Mouse (Mus musculus): ENCODE measurements around the gene Fbxl16. TPM values are rescaled to one million over a fixed set of nuclear protein-coding genes. Genes with fewer than 3 reads are reported as not detected.
A peak's percentile ranks its signal among the peaks of the same experiment; 100 is the strongest.

The Fbxl16 gene
- polyA plus RNA-seq, 1 experiment: 4.7 TPM

GRCm38 (mm10) chr17:25867836-25868600, 59.1 kb downstream of the Fbxl16 start:
- Histone ChIP-seq H3K4me3 (ENCODE audit: insufficient read depth, low read length) (peak overlapping the region; percentile 56), H3K27ac (ENCODE audit: insufficient read depth, low read length) (no peak overlapping the region), H3K4me1 (ENCODE audit: control insufficient read depth, insufficient read depth, low read length) (no peaks in the 10 kb centered on the region)
- no peak for TF ChIP-seq POLR2A (IDR thresholded peaks at IDR 0.05; ENCODE audit: low read depth, low read length)

- Histone ChIP-seq H3K4me3 (ENCODE audit: insufficient read depth, low read length) (peak within 1 kb of the TSS; percentile 56), H3K4me1 (ENCODE audit: control insufficient read depth, insufficient read depth, low read length) (no peaks in the 10 kb centered on the region), H3K27ac (ENCODE audit: insufficient read depth, low read length) (no peak within 1 kb of the TSS)
- TF ChIP-seq CTCF (IDR thresholded peaks at IDR 0.05; ENCODE audit: borderline replicate concordance, insufficient read depth, low read length) (no peak), POLR2A (IDR thresholded peaks at IDR 0.05; ENCODE audit: low read depth, low read length) (peak; percentile 51)
Observed at GRCm38 (mm10) chr17:25868601-25869191, 59.8 kb downstream of the Fbxl16 start, which contains the start of gene Mcrip2. TSS of gene Mcrip2 (minus strand) at chr17:25868764.

GRCm38 (mm10) chr17:25869498-25869897, 60.6 kb downstream of the Fbxl16 start:
- H3K4me1 ChIP-seq (ENCODE audit: control insufficient read depth, insufficient read depth, low read length): 0 out of 2 replicates have a peak, but pooled peaks cover 3% of the 10 kb centered on the region

GRCm38 (mm10) chr17:25869954-25870353, 61.1 kb downstream of the Fbxl16 start:
- Histone ChIP-seq H3K27ac (ENCODE audit: insufficient read depth, low read length) (no peak overlapping the region), H3K4me1 (ENCODE audit: control insufficient read depth, insufficient read depth, low read length) (0 out of 2 replicates have a peak, but pooled peaks cover 3% of the 10 kb centered on the region), H3K4me3 (ENCODE audit: insufficient read depth, low read length) (no peak overlapping the region)
- no peak for TF ChIP-seq CTCF (IDR thresholded peaks at IDR 0.05; ENCODE audit: borderline replicate concordance, insufficient read depth, low read length)

More at GRCm38 (mm10) chr17:25869498-25869897, 60.6 kb downstream of the Fbxl16 start:
- no peak overlapping the region for H3K4me3 ChIP-seq (ENCODE audit: insufficient read depth, low read length)
- TF ChIP-seq POLR2A (IDR thresholded peaks at IDR 0.05; ENCODE audit: low read depth, low read length): no peak
- no peak for TF ChIP-seq CTCF (IDR thresholded peaks at IDR 0.05; ENCODE audit: borderline replicate concordance, insufficient read depth, low read length)
- H3K27ac ChIP-seq (ENCODE audit: insufficient read depth, low read length): no peak overlapping the region

Other genes starting within 250 kb of the Fbxl16 start
- gene Sox8, start 238.4 kb upstream of the Fbxl16 start, polyA plus RNA-seq (2011; ENCODE audit: insufficient read length, low read depth, missing spikeins): 0.27 and 0.28 TPM in 2 replicates
- gene Lmf1, start 230.0 kb upstream of the Fbxl16 start, polyA plus RNA-seq (2011; ENCODE audit: insufficient read length, low read depth, missing spikeins): 15.2 and 19.2 TPM in 2 replicates
- not detected in 2 replicates for gene Gng13, start 91.9 kb upstream of the Fbxl16 start, polyA plus RNA-seq (2011; ENCODE audit: insufficient read length, low read depth, missing spikeins)
- gene Chtf18, start 81.7 kb upstream of the Fbxl16 start, polyA plus RNA-seq (2011; ENCODE audit: insufficient read length, low read depth, missing spikeins): 9.0 and 10.7 TPM in 2 replicates
- 10.0 and 13.0 TPM in 2 replicates for gene Rpusd1, start 81.4 kb upstream of the Fbxl16 start, polyA plus RNA-seq (2011; ENCODE audit: insufficient read length, low read depth, missing spikeins)
- gene Mslnl, start 73.0 kb upstream of the Fbxl16 start, polyA plus RNA-seq (2011; ENCODE audit: insufficient read length, low read depth, missing spikeins): not detected in 2 replicates
- 2.3 and 3.3 TPM in 2 replicates for gene Msln, start 54.7 kb upstream of the Fbxl16 start, polyA plus RNA-seq (2011; ENCODE audit: insufficient read length, low read depth, missing spikeins)
- gene Narfl, start 35.3 kb upstream of the Fbxl16 start, polyA plus RNA-seq (2011; ENCODE audit: insufficient read length, low read depth, missing spikeins): 14.6 and 20.3 TPM in 2 replicates
- 18.1 and 23.8 TPM in 2 replicates for gene Haghl, start 23.4 kb upstream of the Fbxl16 start, polyA plus RNA-seq (2011; ENCODE audit: insufficient read length, low read depth, missing spikeins)
- not detected in 2 replicates for gene Ccdc78, start 22.5 kb upstream of the Fbxl16 start, polyA plus RNA-seq (2011; ENCODE audit: insufficient read length, low read depth, missing spikeins)
- gene Fam173a, start 16.2 kb upstream of the Fbxl16 start, polyA plus RNA-seq (2011; ENCODE audit: insufficient read length, low read depth, missing spikeins): 25.4 and 26.4 TPM in 2 replicates
- gene AC134908.4, start 13.4 kb upstream of the Fbxl16 start, polyA plus RNA-seq (2011; ENCODE audit: insufficient read length, low read depth, missing spikeins): 2.0 TPM in 1 of 2 replicates, not detected in the other
- gene Metrn, start 11.9 kb upstream of the Fbxl16 start, polyA plus RNA-seq (2011; ENCODE audit: insufficient read length, low read depth, missing spikeins): 24.8 and 33.5 TPM in 2 replicates
- gene Wdr24, start 14.5 kb downstream of the Fbxl16 start, polyA plus RNA-seq (2011; ENCODE audit: insufficient read length, low read depth, missing spikeins): 13.0 and 14.5 TPM in 2 replicates
- 24.4 and 27.9 TPM in 2 replicates for gene Jmjd8, start 19.8 kb downstream of the Fbxl16 start, polyA plus RNA-seq (2011; ENCODE audit: insufficient read length, low read depth, missing spikeins)
- gene Stub1, start 24.3 kb downstream of the Fbxl16 start, polyA plus RNA-seq (2011; ENCODE audit: insufficient read length, low read depth, missing spikeins): 115 and 118 TPM in 2 replicates
- 1.8 and 2.1 TPM in 2 replicates for gene Rhbdl1, start 28.2 kb downstream of the Fbxl16 start, polyA plus RNA-seq (2011; ENCODE audit: insufficient read length, low read depth, missing spikeins)
- gene Gm20683, start 32.7 kb downstream of the Fbxl16 start, polyA plus RNA-seq (2011; ENCODE audit: insufficient read length, low read depth, missing spikeins): 0.63 TPM in 1 of 2 replicates, not detected in the other
- 21.0 and 29.7 TPM in 2 replicates for gene Rhot2, start 35.8 kb downstream of the Fbxl16 start, polyA plus RNA-seq (2011; ENCODE audit: insufficient read length, low read depth, missing spikeins)
- 5.9 and 11.4 TPM in 2 replicates for gene Wdr90, start 52.4 kb downstream of the Fbxl16 start, polyA plus RNA-seq (2011; ENCODE audit: insufficient read length, low read depth, missing spikeins)
- gene Mcrip2, start 59.7 kb downstream of the Fbxl16 start, polyA plus RNA-seq (2011; ENCODE audit: insufficient read length, low read depth, missing spikeins): 7.1 and 9.8 TPM in 2 replicates
- gene Mettl26, start 66.0 kb downstream of the Fbxl16 start, polyA plus RNA-seq (2011; ENCODE audit: insufficient read length, low read depth, missing spikeins): 14.4 and 19.7 TPM in 2 replicates
- 0.38 and 0.83 TPM in 2 replicates for gene Wfikkn1, start 71.8 kb downstream of the Fbxl16 start, polyA plus RNA-seq (2011; ENCODE audit: insufficient read length, low read depth, missing spikeins)
- gene Rab40c, start 110.6 kb downstream of the Fbxl16 start, polyA plus RNA-seq (2011; ENCODE audit: insufficient read length, low read depth, missing spikeins): 21.5 and 23.9 TPM in 2 replicates
- gene Pigq, start 135.9 kb downstream of the Fbxl16 start, polyA plus RNA-seq (2011; ENCODE audit: insufficient read length, low read depth, missing spikeins): 47.8 and 48.0 TPM in 2 replicates
- not detected in 2 replicates for gene Nhlrc4, start 135.9 kb downstream of the Fbxl16 start, polyA plus RNA-seq (2011; ENCODE audit: insufficient read length, low read depth, missing spikeins)
- not detected in 2 replicates for gene A930017K11Rik, start 143.5 kb downstream of the Fbxl16 start, polyA plus RNA-seq (2011; ENCODE audit: insufficient read length, low read depth, missing spikeins)
- gene Capn15, start 176.7 kb downstream of the Fbxl16 start, polyA plus RNA-seq (2011; ENCODE audit: insufficient read length, low read depth, missing spikeins): 10.1 and 10.9 TPM in 2 replicates

All from embryonic fibroblast, embryonic 13.5 days (primary cell).